Mouse (Mus musculus) heart, adult 2 months (tissue): ENCODE measurements at regions not wholly inside any gene's neighbourhood (a gene's known extent, or its start where the extent isn't known, plus 50 kb on each side); places are given as distances from the start of the nearest gene placed in this dataset.

ENCODE experiments used
- CTCF ChIP-seq: fragments of 200-600 bp; IDR thresholded peaks from 2 replicates; pipeline ENCODE4 v1.8.1; 2022; ENCODE audit warnings: antibody characterized with exemption, mild to moderate bottlenecking, moderate library complexity
- POLR2A ChIP-seq: fragments of 200-500 bp; IDR thresholded peaks from 2 replicates; pipeline ENCODE4 v1.6.1; 2011; ENCODE audit warnings: mild to moderate bottlenecking, low read depth, low read length, control low read depth; ENCODE audit not compliant: insufficient read depth

GRCm38 (mm10) chr5:46209076-46209475 lies 351.7 kb upstream of the Lcorl start:
- TF ChIP-seq CTCF (no peak), POLR2A (no peak)
